7 mouse cellular contexts compared by ENCODE assay signal in genomic region chr11:59948401-59948767, GRCm38 (mm10). TPM values are rescaled to one million over a fixed set of nuclear protein-coding genes. Genes with fewer than 3 reads are reported as not detected.
A peak's percentile ranks its signal among the peaks of the same experiment; 100 is the strongest.
DNase-seq lines count a peak whose midpoint lies in the region; ATAC-seq lines count a peak whose summit lies in the region.

No protein-coding gene starts in this region.

- H3K4me3 ChIP-seq in embryonic facial prominence, embryonic 11.5 days (ENCODE audit: low read depth, low read length) = peak overlapping the region; percentile 96
- H3K4me3 ChIP-seq in intestine, embryonic 14.5 days (ENCODE audit: low read depth, low read length) = peak overlapping the region; percentile 99
- H3K4me3 ChIP-seq in midbrain, embryonic 12.5 days = peak overlapping the region; percentile 96

- no peaks in the 10 kb centered on the region for H3K36me3 ChIP-seq in embryonic facial prominence, embryonic 11.5 days (replicated peaks; ENCODE audit: control insufficient read depth, insufficient read depth, low read depth, low read length)
- 0 out of 2 replicates have a peak, but pooled peaks cover 7% of the 10 kb centered on the region for H3K36me3 ChIP-seq in intestine, embryonic 14.5 days (ENCODE audit: control insufficient read depth, insufficient read depth, low read length)
- no peaks in the 10 kb centered on the region for H3K36me3 ChIP-seq in midbrain, embryonic 12.5 days

- 0 out of 2 replicates have a peak, but pooled peaks have one; percentile 53 for ATAC-seq in embryonic facial prominence, embryonic 11.5 days (replicated peaks; ENCODE audit: insufficient number of reproducible peaks, low FRiP score, low TSS enrichment, low read depth)
- ATAC-seq in intestine, embryonic 14.5 days (replicated peaks; ENCODE audit: low FRiP score, low TSS enrichment, low read depth) = peak; percentile 70
- no peak; the same call in 1 of the 2 replicates for ATAC-seq in midbrain, embryonic 12.5 days (ENCODE audit: low FRiP score, low read depth)

- H3K4me2 ChIP-seq in embryonic facial prominence, embryonic 11.5 days (ENCODE audit: low read depth, low read length) = peak overlapping the region; percentile 82
- H3K4me2 ChIP-seq in intestine, embryonic 14.5 days (ENCODE audit: low read length) = peak overlapping the region; percentile 93
- H3K4me2 ChIP-seq in midbrain, embryonic 12.5 days (replicated peaks) = peak overlapping the region; percentile 79

- peak; percentile 19 for DNase-seq in spleen, adult 12 weeks (ENCODE audit: low spot score)
- DNase-seq in spleen, adult 18-20 months = no peak
- peak; percentile 31 for DNase-seq in embryonic facial prominence, embryonic 11.5 days (ENCODE audit: low spot score)
- peak; percentile 66 for DNase-seq in intestine, embryonic 14.5 days (ENCODE audit: low spot score)
- DNase-seq in yolk sac, embryonic 10.5 days (ENCODE audit: low spot score) = no peak
- DNase-seq in right cerebral cortex, postnatal 10 days (ENCODE audit: low spot score in 2 of 2) = no peak

- H3K9ac ChIP-seq in embryonic facial prominence, embryonic 11.5 days (replicated peaks; ENCODE audit: low read length) = peak overlapping the region; percentile 99
- H3K9ac ChIP-seq in intestine, embryonic 14.5 days (ENCODE audit: low read length) = peak overlapping the region; percentile 99
- peak overlapping the region; percentile 96 for H3K9ac ChIP-seq in midbrain, embryonic 12.5 days (replicated peaks)

- no peaks in the 10 kb centered on the region for H3K27me3 ChIP-seq in embryonic facial prominence, embryonic 11.5 days (ENCODE audit: control insufficient read depth, insufficient read depth, low read length)
- no peaks in the 10 kb centered on the region for H3K27me3 ChIP-seq in intestine, embryonic 14.5 days (replicated peaks; ENCODE audit: control insufficient read depth, insufficient read depth, low read length)
- peaks cover 3% of the 10 kb centered on the region; the same call in 1 of the 2 replicates for H3K27me3 ChIP-seq in midbrain, embryonic 12.5 days

- no peaks in the 10 kb centered on the region for H3K4me1 ChIP-seq in embryonic facial prominence, embryonic 11.5 days (ENCODE audit: control insufficient read depth, insufficient read depth, low read length)
- H3K4me1 ChIP-seq in intestine, embryonic 14.5 days (replicated peaks; ENCODE audit: control insufficient read depth, insufficient read depth, low read length) = peaks cover 14% of the 10 kb centered on the region
- H3K4me1 ChIP-seq in midbrain, embryonic 12.5 days = peaks cover 20% of the 10 kb centered on the region

- H3K27ac ChIP-seq in embryonic facial prominence, embryonic 11.5 days (replicated peaks; ENCODE audit: low read depth, low read length) = peak overlapping the region; percentile 44; the same call in 1 of the 2 replicates
- peak overlapping the region; percentile 79 for H3K27ac ChIP-seq in intestine, embryonic 14.5 days (ENCODE audit: low read depth)
- H3K27ac ChIP-seq in midbrain, embryonic 12.5 days (replicated peaks) = peak overlapping the region; percentile 83

- no peaks in the 10 kb centered on the region for H3K9me3 ChIP-seq in embryonic facial prominence, embryonic 11.5 days (replicated peaks; ENCODE audit: control insufficient read depth, low read length)
- no peaks in the 10 kb centered on the region for H3K9me3 ChIP-seq in intestine, embryonic 14.5 days (ENCODE audit: control insufficient read depth, low read length)
- H3K9me3 ChIP-seq in midbrain, embryonic 12.5 days = no peaks in the 10 kb centered on the region

- 2% methylated on average over 16 of the region's 16 CpGs for WGBS in embryonic facial prominence, embryonic 11.5 days
- 1% methylated on average over 16 of the region's 16 CpGs for WGBS in intestine, embryonic 14.5 days
- WGBS in midbrain, embryonic 12.5 days = 3% methylated on average over 16 of the region's 16 CpGs

RNA-seq across cellular contexts. Expression of gene Med9, which starts 0.4 kb away (rescaled TPM):
- polyA plus RNA-seq in embryonic facial prominence, embryonic 11.5 days (2014; fragmentation: Nextera tagmentation; extraction: Ambion mirVana) = 40.9 and 45.9 TPM in 2 replicates
- 41.0 and 41.5 TPM in 2 replicates for polyA plus RNA-seq in intestine, embryonic 14.5 days (2014; fragmentation: Nextera tagmentation; extraction: Ambion mirVana)
- polyA plus RNA-seq in midbrain, embryonic 12.5 days (2016; fragmentation: Nextera tagmentation; extraction: Ambion mirVana) = 39.4 and 41.5 TPM in 2 replicates

RNA-seq across cellular contexts. Expression of gene Rasd1, which starts 16.4 kb away (rescaled TPM):
- 2.2 TPM in 2 replicates for polyA plus RNA-seq in embryonic facial prominence, embryonic 11.5 days (2014; fragmentation: Nextera tagmentation; extraction: Ambion mirVana)
- polyA plus RNA-seq in intestine, embryonic 14.5 days (2014; fragmentation: Nextera tagmentation; extraction: Ambion mirVana) = 1.4 and 2.0 TPM in 2 replicates
- polyA plus RNA-seq in midbrain, embryonic 12.5 days (2016; fragmentation: Nextera tagmentation; extraction: Ambion mirVana) = 0.84 and 1.9 TPM in 2 replicates

Comparison
In these comparisons a context has a peak if more than half of its experiments do, and no peak if none do; other contexts are left out.
1. DNase-seq: peak in spleen, adult 12 weeks (single experiment), embryonic facial prominence, embryonic 11.5 days (single experiment) and intestine, embryonic 14.5 days (single experiment); none in spleen, adult 18-20 months (0 of 2), yolk sac, embryonic 10.5 days (single experiment) and right cerebral cortex, postnatal 10 days (0 of 2).
2. Peak in every context shown above with its lines, with median percentiles within 50 percentile points of each other: H3K27ac ChIP-seq, H3K4me2 ChIP-seq, H3K4me3 ChIP-seq and H3K9ac ChIP-seq.